Mouse (Mus musculus): ENCODE measurements around the gene Ppm1l. TPM values are rescaled to one million over a fixed set of nuclear protein-coding genes. Genes with fewer than 3 reads are reported as not detected.

The Ppm1l gene
- total and polyA plus RNA-seq, 3 experiments = not detected

- H3K79me2 ChIP-seq (ENCODE audit: control insufficient read depth, insufficient read depth, low read length, poor library complexity) = no peaks in the 10 kb centered on the region
- no peak for DNase-seq (ENCODE audit: low read depth, low spot score)
- no peaks in the 10 kb centered on the region for H3K4me1 ChIP-seq (ENCODE audit: control insufficient read depth in 1 of 2, insufficient read depth in 2 of 2, low read length in 2 of 2)
- H3K9me3 ChIP-seq (replicated peaks; ENCODE audit: insufficient read depth, low read length) = no peaks in the 10 kb centered on the region
- no peak overlapping the region for H3K9ac ChIP-seq (ENCODE audit: control insufficient read depth, low read depth, low read length, poor library complexity, severe bottlenecking)
- H3K36me3 ChIP-seq (ENCODE audit: control insufficient read depth in 1 of 2, insufficient read depth in 2 of 2, low read length in 2 of 2) = no peaks in the 10 kb centered on the region
- H3K27me3 ChIP-seq (ENCODE audit: control insufficient read depth in 1 of 2, insufficient read depth in 2 of 2, low read length in 2 of 2) = no peaks in the 10 kb centered on the region; a peak in 1 of 4 replicates
- no peak overlapping the region for H3K27ac ChIP-seq (ENCODE audit: control insufficient read depth, low read depth, low read length)
- no peak for TF ChIP-seq GATA1 (IDR thresholded peaks at IDR 0.05; ENCODE audit: low read depth, low read length)
- H3K4me3 ChIP-seq (ENCODE audit: control insufficient read depth in 1 of 2, insufficient read depth in 1 of 2, low read depth in 2 of 2, low read length in 2 of 2) = no peak overlapping the region
These were observed 40.1 kb downstream of the Ppm1l start for GRCm38 (mm10) chr3:69356781-69357180.

GRCm38 (mm10) chr3:69357897-69358619 is 41.4 kb downstream of the Ppm1l start:
- no peak for DNase-seq (ENCODE audit: low read depth, low spot score)
- no peak overlapping the region for H3K27ac ChIP-seq (ENCODE audit: control insufficient read depth, low read depth, low read length)
- H3K79me2 ChIP-seq (ENCODE audit: control insufficient read depth, insufficient read depth, low read length, poor library complexity) = no peaks in the 10 kb centered on the region
- no peaks in the 10 kb centered on the region for H3K4me1 ChIP-seq (ENCODE audit: control insufficient read depth in 1 of 2, insufficient read depth in 2 of 2, low read length in 2 of 2)
- no peak for TF ChIP-seq RCOR1 (IDR thresholded peaks at IDR 0.05; ENCODE audit: low read depth, low read length)
- TF ChIP-seq ZNF384 (IDR thresholded peaks at IDR 0.05; ENCODE audit: low read depth, low read length) = no peak
- TF ChIP-seq CHD1 (IDR thresholded peaks at IDR 0.05; ENCODE audit: low read depth, low read length) = no peak
- no peak for TF ChIP-seq EP300 (IDR thresholded peaks at IDR 0.05; ENCODE audit: low read depth in 1 of 2, low read length in 2 of 2)
- no peak for TF ChIP-seq HCFC1 (IDR thresholded peaks at IDR 0.05; ENCODE audit: low read depth, low read length)
- TF ChIP-seq TBP (IDR thresholded peaks at IDR 0.05; ENCODE audit: low read depth, low read length) = no peak
- no peak for TF ChIP-seq MYC (IDR thresholded peaks at IDR 0.05; ENCODE audit: low read depth, low read length)
- no peak for TF ChIP-seq SIN3A (IDR thresholded peaks at IDR 0.05; ENCODE audit: low read length)
- TF ChIP-seq MAX (IDR thresholded peaks at IDR 0.05; ENCODE audit: low read length) = no peak
- no peak for TF ChIP-seq CTCF (IDR thresholded peaks at IDR 0.05 in 2 of 3, conservative IDR thresholded peaks at IDR 0.05 in 1 of 3; ENCODE audit: control insufficient read depth in 1 of 3, insufficient read depth in 1 of 3, low read depth in 2 of 3, low read length in 3 of 3, poor library complexity in 1 of 3, severe bottlenecking in 1 of 3)
- TF ChIP-seq KAT2A (conservative IDR thresholded peaks at IDR 0.05; ENCODE audit: low read depth, low read length) = no peak
- no peak for TF ChIP-seq POLR2AphosphoS5 (IDR thresholded peaks at IDR 0.05; ENCODE audit: borderline replicate concordance, low read depth, low read length)
- TF ChIP-seq MEF2A (IDR thresholded peaks at IDR 0.05; ENCODE audit: extremely low read depth, insufficient replicate concordance, low read depth, low read length, poor library complexity, severe bottlenecking) = no peak
- TF ChIP-seq POLR2A (IDR thresholded peaks at IDR 0.05; ENCODE audit: control insufficient read depth in 1 of 2, insufficient read depth in 1 of 2, low read depth in 1 of 2, low read length in 2 of 2, poor library complexity in 1 of 2) = no peak
- no peak for TF ChIP-seq MAFK (IDR thresholded peaks at IDR 0.05; ENCODE audit: borderline replicate concordance, low read depth, low read length)
- TF ChIP-seq CHD2 (IDR thresholded peaks at IDR 0.05; ENCODE audit: low read length) = no peak
- no peak for TF ChIP-seq E2F4 (IDR thresholded peaks at IDR 0.05; ENCODE audit: borderline replicate concordance, low read depth, low read length)
- TF ChIP-seq RAD21 (IDR thresholded peaks at IDR 0.05; ENCODE audit: low read depth, low read length) = no peak
- H3K36me3 ChIP-seq (ENCODE audit: control insufficient read depth in 1 of 2, insufficient read depth in 2 of 2, low read length in 2 of 2) = no peaks in the 10 kb centered on the region
- no peak overlapping the region for H3K9ac ChIP-seq (ENCODE audit: control insufficient read depth, low read depth, low read length, poor library complexity, severe bottlenecking)
- H3K4me3 ChIP-seq (ENCODE audit: control insufficient read depth in 1 of 2, insufficient read depth in 1 of 2, low read depth in 2 of 2, low read length in 2 of 2) = no peak overlapping the region
- H3K9me3 ChIP-seq (replicated peaks; ENCODE audit: insufficient read depth, low read length) = no peaks in the 10 kb centered on the region
- H3K27me3 ChIP-seq (ENCODE audit: control insufficient read depth in 1 of 2, insufficient read depth in 2 of 2, low read length in 2 of 2) = no peaks in the 10 kb centered on the region; a peak in 1 of 4 replicates
